Mouse (Mus musculus) embryonic facial prominence, embryonic 12.5 days (tissue): ENCODE results near the gene Macrod2. TPM values are rescaled to one million over a fixed set of nuclear protein-coding genes. Genes with fewer than 3 reads are reported as not detected.

Source experiments
- ATAC-seq: fragments of 200-750 bp; cut with Nextera tagmentation; 2 replicates; pipeline ENCODE4 v1.8.0; 2017; ENCODE audit not compliant: insufficient number of reproducible peaks, insufficient read depth, low FRiP score, low TSS enrichment
- H3K27ac ChIP-seq: fragments of 300-500 bp; sonication (generic); 2 replicates; pipeline ENCODE4 v1.5.1; 2016; ENCODE audit warnings: mild to moderate bottlenecking
- H3K27me3 ChIP-seq: fragments of 300-500 bp; sonication (generic); 2 replicates; pipeline ENCODE4 v1.6.1; 2016; ENCODE audit warnings: mild to moderate bottlenecking, moderate library complexity
- H3K36me3 ChIP-seq: fragments of 300-500 bp; sonication (generic); 2 replicates; pipeline ENCODE4 v1.6.1; 2016; ENCODE audit warnings: mild to moderate bottlenecking
- H3K4me1 ChIP-seq: fragments of 300-500 bp; sonication (generic); 2 replicates; pipeline ENCODE4 v1.6.1; 2016
- H3K4me2 ChIP-seq: fragments of 300-500 bp; sonication (generic); replicated peaks from 2 replicates; pipeline ENCODE4 v1.6.1; 2016; ENCODE audit warnings: mild to moderate bottlenecking, moderate library complexity
- H3K4me3 ChIP-seq: fragments of 300-500 bp; sonication (generic); 2 replicates; pipeline ENCODE4 v1.5.1; 2016; ENCODE audit warnings: mild to moderate bottlenecking
- H3K9ac ChIP-seq: fragments of 300-500 bp; sonication (generic); 2 replicates; pipeline ENCODE4 v1.6.1; 2016; ENCODE audit warnings: mild to moderate bottlenecking, moderate library complexity
- H3K9me3 ChIP-seq: fragments of 300-500 bp; sonication (generic); 2 replicates; pipeline ENCODE4 v1.6.1; 2016; ENCODE audit warnings: mild to moderate bottlenecking, moderate library complexity
- WGBS: fragments of 180-500 bp; shearing (Covaris S2); methylation state at CpG from one replicate; pipeline ENCODE4 v1.1.7; 2016; 5-methylcytosine and 5-hydroxymethylcytosine counted together
- polyA plus RNA-seq: library from polyadenylated mRNA; unstranded; fragments of >200 nt; fragmentation: Nextera tagmentation; extraction: Ambion mirVana; gene quantifications from 2 replicates; pipeline ENCODE4 v1.2.1, GENCODE M21; 2016

Gene Macrod2
- polyA plus RNA-seq, 1 experiment from 2014 or later = 39.6 TPM

GRCm38 (mm10) chr2:141913486-141913885 lies 1518.4 kb downstream of the Macrod2 start:
- no peaks in the 10 kb centered on the region for H3K4me1 ChIP-seq
- no peak overlapping the region for H3K9ac ChIP-seq
- H3K4me2 ChIP-seq = no peak overlapping the region
- no peak overlapping the region for H3K4me3 ChIP-seq
- no peak for ATAC-seq
- H3K36me3 ChIP-seq = no peaks in the 10 kb centered on the region
- WGBS = 54% methylated on average over 3 of the region's 3 CpGs
- no peaks in the 10 kb centered on the region for H3K9me3 ChIP-seq
- no peaks in the 10 kb centered on the region for H3K27me3 ChIP-seq
- no peak overlapping the region for H3K27ac ChIP-seq

- H3K9ac ChIP-seq = no peak overlapping the region
- 68% methylated on average over 6 of the region's 6 CpGs for WGBS
- no peak for ATAC-seq
- no peaks in the 10 kb centered on the region for H3K9me3 ChIP-seq
- no peak overlapping the region for H3K4me2 ChIP-seq
- no peak overlapping the region for H3K4me3 ChIP-seq
- no peaks in the 10 kb centered on the region for H3K4me1 ChIP-seq
- no peaks in the 10 kb centered on the region for H3K27me3 ChIP-seq
- H3K36me3 ChIP-seq = no peaks in the 10 kb centered on the region
- H3K27ac ChIP-seq = no peak overlapping the region
Measured at GRCm38 (mm10) chr2:141913894-141914293, 1518.8 kb downstream of the Macrod2 start.

GRCm38 (mm10) chr2:141920377-141920992 lies 1525.4 kb downstream of the Macrod2 start:
- ATAC-seq = no peak
- Histone ChIP-seq H3K27ac (no peak overlapping the region), H3K9me3 (no peaks in the 10 kb centered on the region), H3K4me3 (no peak overlapping the region), H3K9ac (no peak overlapping the region), H3K4me1 (no peaks in the 10 kb centered on the region), H3K36me3 (no peaks in the 10 kb centered on the region), H3K4me2 (no peak overlapping the region), H3K27me3 (no peaks in the 10 kb centered on the region)
- 66% methylated on average over 2 of the region's 2 CpGs for WGBS

GRCm38 (mm10) chr2:141935130-141935529 lies 1540.0 kb downstream of the Macrod2 start:
- no peaks in the 10 kb centered on the region for H3K36me3 ChIP-seq
- H3K9me3 ChIP-seq = no peaks in the 10 kb centered on the region
- no peaks in the 10 kb centered on the region for H3K27me3 ChIP-seq
- no peak overlapping the region for H3K4me3 ChIP-seq
- ATAC-seq = no peak
- 81% methylated on average over 2 of the region's 2 CpGs for WGBS
- no peaks in the 10 kb centered on the region for H3K4me1 ChIP-seq
- H3K27ac ChIP-seq = no peak overlapping the region
- H3K9ac ChIP-seq = no peak overlapping the region
- H3K4me2 ChIP-seq = no peak overlapping the region

- H3K4me1 ChIP-seq = no peaks in the 10 kb centered on the region
- H3K9me3 ChIP-seq = no peaks in the 10 kb centered on the region
- no peak overlapping the region for H3K9ac ChIP-seq
- H3K4me2 ChIP-seq = no peak overlapping the region
- no peaks in the 10 kb centered on the region for H3K27me3 ChIP-seq
- ATAC-seq = no peak
- H3K36me3 ChIP-seq = no peaks in the 10 kb centered on the region
- WGBS = 68% methylated on average over 1 of the region's 1 CpGs
- H3K27ac ChIP-seq = no peak overlapping the region
- H3K4me3 ChIP-seq = no peak overlapping the region
Measured at GRCm38 (mm10) chr2:141954795-141955194, 1559.7 kb downstream of the Macrod2 start.

GRCm38 (mm10) chr2:141955197-141955596 lies 1560.1 kb downstream of the Macrod2 start:
- Histone ChIP-seq H3K9me3 (no peaks in the 10 kb centered on the region), H3K36me3 (no peaks in the 10 kb centered on the region), H3K4me3 (no peak overlapping the region), H3K27me3 (no peaks in the 10 kb centered on the region), H3K4me1 (no peaks in the 10 kb centered on the region), H3K4me2 (no peak overlapping the region), H3K27ac (no peak overlapping the region), H3K9ac (no peak overlapping the region)
- 22% methylated on average over 3 of the region's 3 CpGs for WGBS
- ATAC-seq = no peak

GRCm38 (mm10) chr2:141962868-141963267 lies 1567.8 kb downstream of the Macrod2 start:
- Histone ChIP-seq H3K4me3 (no peak overlapping the region), H3K9ac (no peak overlapping the region), H3K9me3 (no peaks in the 10 kb centered on the region), H3K27me3 (no peaks in the 10 kb centered on the region), H3K36me3 (no peaks in the 10 kb centered on the region), H3K4me2 (no peak overlapping the region), H3K27ac (no peak overlapping the region), H3K4me1 (no peaks in the 10 kb centered on the region)
- ATAC-seq = no peak
- WGBS = 74% methylated on average over 1 of the region's 1 CpGs

GRCm38 (mm10) chr2:141983664-141984395 lies 1588.7 kb downstream of the Macrod2 start:
- Histone ChIP-seq H3K4me1 (no peaks in the 10 kb centered on the region), H3K9me3 (no peaks in the 10 kb centered on the region), H3K27me3 (no peaks in the 10 kb centered on the region), H3K4me2 (no peak overlapping the region), H3K9ac (no peak overlapping the region), H3K36me3 (no peaks in the 10 kb centered on the region), H3K4me3 (no peak overlapping the region), H3K27ac (no peak overlapping the region)
- 76% methylated on average over 7 of the region's 7 CpGs for WGBS
- ATAC-seq = no peak

GRCm38 (mm10) chr2:141998901-141999300 lies 1603.8 kb downstream of the Macrod2 start:
- Histone ChIP-seq H3K4me2 (no peak overlapping the region), H3K9ac (no peak overlapping the region), H3K36me3 (no peaks in the 10 kb centered on the region), H3K9me3 (no peaks in the 10 kb centered on the region), H3K27me3 (no peaks in the 10 kb centered on the region), H3K27ac (no peak overlapping the region), H3K4me1 (no peaks in the 10 kb centered on the region), H3K4me3 (no peak overlapping the region)
- no peak for ATAC-seq
- WGBS = 83% methylated on average over 6 of the region's 6 CpGs

GRCm38 (mm10) chr2:142024534-142025155 lies 1629.5 kb downstream of the Macrod2 start:
- WGBS = 41% methylated on average over 4 of the region's 4 CpGs

GRCm38 (mm10) chr2:142026721-142027120 lies 1631.6 kb downstream of the Macrod2 start:
- Histone ChIP-seq H3K27me3 (no peaks in the 10 kb centered on the region), H3K9ac (no peak overlapping the region), H3K27ac (no peak overlapping the region), H3K4me3 (no peak overlapping the region), H3K4me1 (no peaks in the 10 kb centered on the region), H3K9me3 (no peaks in the 10 kb centered on the region), H3K36me3 (no peaks in the 10 kb centered on the region), H3K4me2 (no peak overlapping the region)
- no peak for ATAC-seq

More at GRCm38 (mm10) chr2:142024534-142025155, 1629.5 kb downstream of the Macrod2 start:
- Histone ChIP-seq H3K4me2 (no peak overlapping the region), H3K9ac (no peak overlapping the region), H3K27ac (no peak overlapping the region), H3K4me1 (no peaks in the 10 kb centered on the region), H3K36me3 (no peaks in the 10 kb centered on the region), H3K9me3 (no peaks in the 10 kb centered on the region), H3K4me3 (no peak overlapping the region), H3K27me3 (no peaks in the 10 kb centered on the region)
- ATAC-seq = no peak
